Mouse (Mus musculus) embryo, embryonic 10.5 days (tissue): ENCODE measurements around the gene Ly6g5c.
A peak's percentile ranks its signal among the peaks of the same experiment; 100 is the strongest.

ENCODE experiments used
- DNase-seq: peaks from one replicate; pipeline ENCODE4 v3.0.0-alpha.2; 2015; ENCODE audit warnings: low spot score

Ly6g5c gene

GRCm38 (mm10) chr17:35108097-35108496, at the start of gene Ly6g5c:
Ly6g5c (plus strand) TSS chr17:35108279.
- no peak for DNase-seq

- DNase-seq = no peak
Measured at GRCm38 (mm10) chr17:35058316-35058715, 49.8 kb upstream of the Ly6g5c start.

GRCm38 (mm10) chr17:35058911-35059892, 48.9 kb upstream of the Ly6g5c start, which contains the start of gene Ddah2:
Ddah2 (plus strand) TSS chr17:35059035.
- peak; percentile 99 for DNase-seq

GRCm38 (mm10) chr17:35060071-35060470, 48.0 kb upstream of the Ly6g5c start:
- DNase-seq = no peak

- no peak for DNase-seq
Measured at GRCm38 (mm10) chr17:35060737-35061297, 47.3 kb upstream of the Ly6g5c start.

- DNase-seq = no peak
Measured at GRCm38 (mm10) chr17:35061299-35061698, 46.8 kb upstream of the Ly6g5c start.

- DNase-seq = no peak
Measured at GRCm38 (mm10) chr17:35063466-35063865, 44.6 kb upstream of the Ly6g5c start.

- no peak for DNase-seq
Measured at GRCm38 (mm10) chr17:35064378-35064877, 43.7 kb upstream of the Ly6g5c start.

GRCm38 (mm10) chr17:35064951-35065947, 42.8 kb upstream of the Ly6g5c start, which contains the start of gene Ly6g6c:
Ly6g6c (plus strand) TSS chr17:35065388.
- DNase-seq = peak; percentile 82

GRCm38 (mm10) chr17:35066084-35066483, 42.0 kb upstream of the Ly6g5c start, which contains the start of gene Mpig6b:
Mpig6b (minus strand) TSS chr17:35066184.
- no peak for DNase-seq

- no peak for DNase-seq
Measured at GRCm38 (mm10) chr17:35068213-35068914, 39.7 kb upstream of the Ly6g5c start.

GRCm38 (mm10) chr17:35070556-35071229, 37.4 kb upstream of the Ly6g5c start:
- DNase-seq = no peak

GRCm38 (mm10) chr17:35071454-35071853, 36.6 kb upstream of the Ly6g5c start:
- no peak for DNase-seq

- no peak for DNase-seq
Measured at GRCm38 (mm10) chr17:35074097-35074496, 34.0 kb upstream of the Ly6g5c start.

GRCm38 (mm10) chr17:35076507-35077176, 31.4 kb upstream of the Ly6g5c start, which contains the start of gene Ly6g6e:
Ly6g6e (plus strand) TSS chr17:35076902.
- DNase-seq = no peak

- DNase-seq = no peak
Measured at GRCm38 (mm10) chr17:35077285-35077684, 30.8 kb upstream of the Ly6g5c start.

- peak; percentile 70 for DNase-seq
Measured at GRCm38 (mm10) chr17:35077786-35078233, 30.3 kb upstream of the Ly6g5c start, which contains the start of gene Ly6g6d. Ly6g6d (minus strand) TSS chr17:35078065.

- no peak for DNase-seq
Measured at GRCm38 (mm10) chr17:35079778-35080177, 28.3 kb upstream of the Ly6g5c start.

- DNase-seq = no peak
Measured at GRCm38 (mm10) chr17:35080248-35080647, 27.8 kb upstream of the Ly6g5c start.
